15 mouse cellular contexts compared by ENCODE assay signal in the genomic region with DNA sequence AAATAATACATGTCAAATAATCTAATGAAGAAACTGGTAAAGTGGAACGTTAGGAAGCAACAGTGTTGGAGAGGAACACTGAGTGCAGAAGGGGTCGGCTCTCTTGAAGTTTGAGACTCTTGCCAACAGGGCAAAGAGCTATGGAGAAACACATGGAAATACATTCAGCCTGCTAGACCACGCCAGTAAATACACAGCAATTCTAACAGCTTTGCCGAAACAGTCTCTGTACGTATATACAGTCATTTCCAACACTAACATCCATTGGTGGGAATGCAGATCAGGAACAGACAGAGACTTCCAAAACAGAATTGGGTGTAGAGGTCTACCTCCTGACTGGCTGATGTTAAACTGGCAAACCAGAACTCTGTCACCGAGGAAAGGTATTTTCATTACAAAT. TPM values are rescaled to one million over a fixed set of nuclear protein-coding genes. Genes with fewer than 3 reads are reported as not detected.
A peak's percentile ranks its signal among the peaks of the same experiment; 100 is the strongest.
DNase-seq lines count a peak whose midpoint lies in the region; ATAC-seq and TF ChIP-seq lines count a peak whose summit lies in the region.
"Had no signal": no experiment of that assay in that cellular context is flagged by ENCODE, and none has a peak within 500 bp of the region (broad histone marks: within the 10 kb centered on the region; RNA-seq: fewer than 3 reads in every experiment).

No protein-coding gene starts in this region.

- TF ChIP-seq CTCF in intestine, postnatal 0 days (IDR thresholded peaks at IDR 0.05; ENCODE audit: low read depth), result no peak
- no peak for TF ChIP-seq CTCF in forebrain, postnatal 0 days (IDR thresholded peaks at IDR 0.05; ENCODE audit: low read depth)

- no peaks in the 10 kb centered on the region; the same call in 1 of the 2 replicates for H3K36me3 ChIP-seq in intestine, embryonic 14.5 days (ENCODE audit: control insufficient read depth, insufficient read depth, low read length)
- H3K36me3 ChIP-seq in intestine, postnatal 0 days (ENCODE audit: control insufficient read depth, insufficient read depth), result no peaks in the 10 kb centered on the region
- H3K36me3 ChIP-seq in embryonic facial prominence, embryonic 12.5 days, result peaks cover 2% of the 10 kb centered on the region; the same call in 1 of the 2 replicates
- no peaks in the 10 kb centered on the region for H3K36me3 ChIP-seq in forebrain, postnatal 0 days (ENCODE audit: insufficient read depth)
- H3K36me3 ChIP-seq in limb, embryonic 15.5 days, result peaks cover 2% of the 10 kb centered on the region; the same call in 1 of the 2 replicates

- no peak for DNase-seq in intestine, embryonic 14.5 days (ENCODE audit: low spot score)
- DNase-seq in forebrain, postnatal 0 days, result peak; percentile 28
- DNase-seq in cerebellum, postnatal 4 days (ENCODE audit: low spot score in 2 of 2), result no peak
- DNase-seq in cerebellum, adult 11-12 months, result no peak
- DNase-seq in ovary, postnatal 36 days (ENCODE audit: low spot score), result no peak
- DNase-seq: right cerebral cortex, postnatal 25 days; thymus, adult 2 months had no signal

- H3K9me3 ChIP-seq in intestine, embryonic 14.5 days (ENCODE audit: control insufficient read depth, low read length), result no peaks in the 10 kb centered on the region
- no peaks in the 10 kb centered on the region for H3K9me3 ChIP-seq in intestine, postnatal 0 days (ENCODE audit: control insufficient read depth)
- H3K9me3 ChIP-seq in embryonic facial prominence, embryonic 12.5 days, result no peaks in the 10 kb centered on the region
- no peaks in the 10 kb centered on the region for H3K9me3 ChIP-seq in forebrain, postnatal 0 days (ENCODE audit: low read length)
- H3K9me3 ChIP-seq in limb, embryonic 15.5 days, result no peaks in the 10 kb centered on the region

- no peaks in the 10 kb centered on the region for H3K27me3 ChIP-seq in intestine, embryonic 14.5 days (replicated peaks; ENCODE audit: control insufficient read depth, insufficient read depth, low read length)
- no peaks in the 10 kb centered on the region for H3K27me3 ChIP-seq in intestine, postnatal 0 days (replicated peaks; ENCODE audit: control insufficient read depth, insufficient read depth, low read length)
- H3K27me3 ChIP-seq in embryonic facial prominence, embryonic 12.5 days, result no peaks in the 10 kb centered on the region
- H3K27me3 ChIP-seq in forebrain, postnatal 0 days (ENCODE audit: insufficient read depth, low read length), result no peaks in the 10 kb centered on the region
- no peaks in the 10 kb centered on the region for H3K27me3 ChIP-seq in limb, embryonic 15.5 days
- H3K27me3 ChIP-seq: CH12.LX had no signal

- 43% methylated on average over 6 of the region's 6 CpGs for WGBS in intestine, embryonic 14.5 days
- WGBS in intestine, postnatal 0 days, result 65% methylated on average over 6 of the region's 6 CpGs
- WGBS in embryonic facial prominence, embryonic 12.5 days, result 69% methylated on average over 6 of the region's 6 CpGs
- 44% methylated on average over 6 of the region's 6 CpGs for WGBS in forebrain, postnatal 0 days
- 25% methylated on average over 6 of the region's 6 CpGs for WGBS in limb, embryonic 15.5 days

- H3K9ac ChIP-seq in intestine, embryonic 14.5 days (ENCODE audit: low read length), result no peak overlapping the region
- H3K9ac ChIP-seq in intestine, postnatal 0 days (ENCODE audit: low read depth, low read length), result no peak overlapping the region
- H3K9ac ChIP-seq in embryonic facial prominence, embryonic 12.5 days, result no peak overlapping the region
- no peak overlapping the region for H3K9ac ChIP-seq in forebrain, postnatal 0 days
- H3K9ac ChIP-seq in limb, embryonic 15.5 days, result no peak overlapping the region
- H3K9ac ChIP-seq: liver, embryonic 14.5 days had no signal

- H3K4me2 ChIP-seq in intestine, embryonic 14.5 days (ENCODE audit: low read length), result no peak overlapping the region
- no peak overlapping the region for H3K4me2 ChIP-seq in intestine, postnatal 0 days (replicated peaks; ENCODE audit: low read depth)
- H3K4me2 ChIP-seq in embryonic facial prominence, embryonic 12.5 days (replicated peaks), result no peak overlapping the region
- H3K4me2 ChIP-seq in forebrain, postnatal 0 days (ENCODE audit: low read depth), result no peak overlapping the region
- no peak overlapping the region for H3K4me2 ChIP-seq in limb, embryonic 15.5 days

- H3K27ac ChIP-seq in intestine, embryonic 14.5 days (ENCODE audit: low read depth), result peak overlapping the region; percentile 91
- H3K27ac ChIP-seq in intestine, postnatal 0 days (ENCODE audit: low read depth, low read length), result no peak overlapping the region
- peak overlapping the region; percentile 89 for H3K27ac ChIP-seq in embryonic facial prominence, embryonic 12.5 days
- peak overlapping the region; percentile 54; the same call in 1 of the 2 replicates for H3K27ac ChIP-seq in forebrain, postnatal 0 days (ENCODE audit: low read depth, low read length)
- H3K27ac ChIP-seq in limb, embryonic 15.5 days, result peak overlapping the region; percentile 91
- H3K27ac ChIP-seq: liver, embryonic 14.5 days had no signal

- peaks cover 40% of the 10 kb centered on the region for H3K4me1 ChIP-seq in intestine, embryonic 14.5 days (replicated peaks; ENCODE audit: control insufficient read depth, insufficient read depth, low read length)
- H3K4me1 ChIP-seq in intestine, postnatal 0 days (replicated peaks; ENCODE audit: control insufficient read depth, insufficient read depth, low read length), result no peaks in the 10 kb centered on the region
- H3K4me1 ChIP-seq in embryonic facial prominence, embryonic 12.5 days, result peaks cover 36% of the 10 kb centered on the region
- peaks cover 33% of the 10 kb centered on the region for H3K4me1 ChIP-seq in forebrain, postnatal 0 days (ENCODE audit: insufficient read depth)
- H3K4me1 ChIP-seq in limb, embryonic 15.5 days, result peaks cover 68% of the 10 kb centered on the region

- no peak for ATAC-seq in intestine, embryonic 14.5 days (replicated peaks; ENCODE audit: low FRiP score, low TSS enrichment, low read depth)
- ATAC-seq in intestine, postnatal 0 days, result no peak
- ATAC-seq in embryonic facial prominence, embryonic 12.5 days (ENCODE audit: insufficient number of reproducible peaks, insufficient read depth, low FRiP score, low TSS enrichment), result no peak
- peak; percentile 5; the same call in 1 of the 2 replicates for ATAC-seq in forebrain, postnatal 0 days
- peak; percentile 62 for ATAC-seq in limb, embryonic 15.5 days (ENCODE audit: insufficient number of reproducible peaks, low FRiP score, low TSS enrichment, low read depth)

- H3K4me3 ChIP-seq in intestine, embryonic 14.5 days (ENCODE audit: low read depth, low read length), result no peak overlapping the region
- H3K4me3 ChIP-seq in intestine, postnatal 0 days (ENCODE audit: low read depth, low read length), result no peak overlapping the region
- H3K4me3 ChIP-seq in embryonic facial prominence, embryonic 12.5 days, result no peak overlapping the region
- H3K4me3 ChIP-seq in forebrain, postnatal 0 days (ENCODE audit: low read depth, low read length), result no peak overlapping the region
- no peak overlapping the region for H3K4me3 ChIP-seq in limb, embryonic 15.5 days
- H3K4me3 ChIP-seq: erythroblast, embryonic 14.5 days; myocyte had no signal

RNA-seq across cellular contexts. Expression of a gene that starts 14.5 kb away (rescaled TPM):
- polyA plus RNA-seq in intestine, embryonic 14.5 days (2014; fragmentation: Nextera tagmentation; extraction: Ambion mirVana), result 2.6 and 167 TPM in 2 replicates
- polyA plus RNA-seq in intestine, postnatal 0 days (2015; fragmentation: Nextera tagmentation; extraction: Ambion mirVana), result 3.5 and 4.1 TPM in 2 replicates
- 0.22 and 0.29 TPM in 2 replicates for polyA plus RNA-seq in embryonic facial prominence, embryonic 12.5 days (2016; fragmentation: Nextera tagmentation; extraction: Ambion mirVana)
- 1.1 TPM in 1 of 2 replicates, not detected in the other for total RNA-seq in forebrain, postnatal 0 days (2014; rRNA removed)
- 0.29 and 0.69 TPM in 2 replicates for polyA plus RNA-seq in forebrain, postnatal 0 days (2015; fragmentation: Nextera tagmentation; extraction: Ambion mirVana)
- polyA plus RNA-seq in limb, embryonic 15.5 days (2015; fragmentation: Nextera tagmentation; extraction: Ambion mirVana), result 1.7 and 1.9 TPM in 2 replicates
- total RNA-seq: CH12.LX; layer of hippocampus, adult 18-20 months had no signal
- polyA plus RNA-seq: erythroblast, embryonic 14.5 days; thymus, adult 2 months had no signal

RNA-seq across cellular contexts. Expression of a gene that starts 40.0 kb away (rescaled TPM):
- 10.0 and 10.3 TPM in 2 replicates for polyA plus RNA-seq in intestine, embryonic 14.5 days (2014; fragmentation: Nextera tagmentation; extraction: Ambion mirVana)
- 3.7 and 4.4 TPM in 2 replicates for polyA plus RNA-seq in intestine, postnatal 0 days (2015; fragmentation: Nextera tagmentation; extraction: Ambion mirVana)
- polyA plus RNA-seq in embryonic facial prominence, embryonic 12.5 days (2016; fragmentation: Nextera tagmentation; extraction: Ambion mirVana), result 23.8 and 26.3 TPM in 2 replicates
- total RNA-seq in forebrain, postnatal 0 days (2014; rRNA removed), result 10.2 and 14.1 TPM in 2 replicates
- 8.8 and 10.6 TPM in 2 replicates for polyA plus RNA-seq in forebrain, postnatal 0 days (2015; fragmentation: Nextera tagmentation; extraction: Ambion mirVana)
- polyA plus RNA-seq in limb, embryonic 15.5 days (2015; fragmentation: Nextera tagmentation; extraction: Ambion mirVana), result 28.6 and 46.4 TPM in 2 replicates

RNA-seq across cellular contexts. Expression of a gene that starts 42.7 kb away (rescaled TPM):
- 0.19 and 0.23 TPM in 2 replicates for polyA plus RNA-seq in intestine, embryonic 14.5 days (2014; fragmentation: Nextera tagmentation; extraction: Ambion mirVana)
- polyA plus RNA-seq in intestine, postnatal 0 days (2015; fragmentation: Nextera tagmentation; extraction: Ambion mirVana), result not detected in 2 replicates
- polyA plus RNA-seq in embryonic facial prominence, embryonic 12.5 days (2016; fragmentation: Nextera tagmentation; extraction: Ambion mirVana), result 0.22 and 0.33 TPM in 2 replicates
- total RNA-seq in forebrain, postnatal 0 days (2014; rRNA removed), result not detected in 2 replicates
- polyA plus RNA-seq in forebrain, postnatal 0 days (2015; fragmentation: Nextera tagmentation; extraction: Ambion mirVana), result 0.11 TPM in 1 of 2 replicates, not detected in the other
- polyA plus RNA-seq in limb, embryonic 15.5 days (2015; fragmentation: Nextera tagmentation; extraction: Ambion mirVana), result 0.27 and 0.83 TPM in 2 replicates
- total RNA-seq: CH12.LX; layer of hippocampus, adult 18-20 months had no signal
- polyA plus RNA-seq: erythroblast, embryonic 14.5 days; myocyte; thymus, adult 2 months had no signal

Comparison
In these comparisons a context has a peak if more than half of its experiments do, and no peak if none do; other contexts are left out.
1. ATAC-seq: peak in forebrain, postnatal 0 days (single experiment) and limb, embryonic 15.5 days (single experiment); none in intestine, embryonic 14.5 days (single experiment), intestine, postnatal 0 days (single experiment) and embryonic facial prominence, embryonic 12.5 days (single experiment).